8 mouse cellular contexts compared by ENCODE assay signal in the genomic region with DNA sequence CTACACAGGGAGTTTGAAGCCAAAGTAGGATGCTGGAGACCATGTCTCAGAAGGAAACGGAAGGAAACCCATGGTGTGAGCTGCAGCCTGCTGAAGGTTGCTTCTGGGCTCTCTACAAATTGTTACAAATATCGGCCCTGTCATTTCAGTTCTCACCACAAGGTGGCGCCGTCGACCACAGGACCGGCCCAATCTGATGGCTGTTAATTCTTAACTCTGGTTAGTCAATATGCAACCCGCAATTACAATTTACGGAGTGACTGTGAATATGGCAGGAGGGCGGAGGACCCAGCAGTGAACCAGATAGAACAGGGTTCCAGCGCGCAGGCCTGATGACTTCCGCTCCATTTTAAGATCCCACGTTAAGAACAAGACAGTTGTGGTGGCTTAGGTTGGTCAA.
DNase-seq lines count a peak whose midpoint lies in the region; ATAC-seq and TF ChIP-seq lines count a peak whose summit lies in the region.

No protein-coding gene starts in this region.

- intact Hi-C loops in gastrocnemius, postnatal 36 days (cut with DNase I) = no loop called here

- H3K9me3 ChIP-seq in MEL (replicated peaks; ENCODE audit: insufficient read depth, low read length) = no peaks in the 10 kb centered on the region
- H3K9me3 ChIP-seq in neural tube, embryonic 11.5 days (ENCODE audit: control insufficient read depth, low read length) = no peaks in the 10 kb centered on the region

- TF ChIP-seq EP300 in MEL (IDR thresholded peaks at IDR 0.05; ENCODE audit: low read depth in 1 of 2, low read length in 2 of 2) = no peak

- TF ChIP-seq RAD21 in MEL (IDR thresholded peaks at IDR 0.05; ENCODE audit: low read depth, low read length) = peak; percentile 75

- no peak overlapping the region for H3K9ac ChIP-seq in MEL (ENCODE audit: control insufficient read depth, low read depth, low read length, poor library complexity, severe bottlenecking)
- H3K9ac ChIP-seq in neural tube, embryonic 11.5 days (ENCODE audit: low read length) = no peak overlapping the region

- TF ChIP-seq CTCF in lung, adult 2 months (IDR thresholded peaks at IDR 0.05; ENCODE audit: insufficient read depth, low read length) = peak; percentile 76
- TF ChIP-seq CTCF in MEL (IDR thresholded peaks at IDR 0.05 in 2 of 3, conservative IDR thresholded peaks at IDR 0.05 in 1 of 3; ENCODE audit: control insufficient read depth in 1 of 3, insufficient read depth in 1 of 3, low read depth in 2 of 3, low read length in 3 of 3, poor library complexity in 1 of 3, severe bottlenecking in 1 of 3) = peak; percentile 80 to 90 (median 84)

- ATAC-seq in neural tube, embryonic 11.5 days (ENCODE audit: insufficient read depth, low FRiP score, low TSS enrichment) = no peak

- no peak for TF ChIP-seq POLR2A in lung, adult 2 months (IDR thresholded peaks at IDR 0.05; ENCODE audit: borderline replicate concordance, extremely low read depth, low read depth, low read length)
- no peak for TF ChIP-seq POLR2A in MEL (IDR thresholded peaks at IDR 0.05; ENCODE audit: control insufficient read depth in 1 of 2, insufficient read depth in 1 of 2, low read depth in 1 of 2, low read length in 2 of 2, poor library complexity in 1 of 2)

- no peak overlapping the region for H3K4me3 ChIP-seq in lung, adult 2 months (replicated peaks; ENCODE audit: extremely low read depth, low read depth, low read length)
- no peak overlapping the region for H3K4me3 ChIP-seq in MEL (ENCODE audit: control insufficient read depth in 1 of 2, insufficient read depth in 1 of 2, low read depth in 2 of 2, low read length in 2 of 2)
- H3K4me3 ChIP-seq in neural tube, embryonic 11.5 days (ENCODE audit: low read depth, low read length) = no peak overlapping the region

- WGBS in lung, adult 2 months = 36% methylated on average over 13 of the region's 13 CpGs
- 34% methylated on average over 13 of the region's 13 CpGs for WGBS in neural tube, embryonic 11.5 days

- H3K27ac ChIP-seq in MEL (ENCODE audit: control insufficient read depth, low read depth, low read length) = no peak overlapping the region
- H3K27ac ChIP-seq in neural tube, embryonic 11.5 days (ENCODE audit: low read depth, low read length) = no peak overlapping the region

- H3K36me3 ChIP-seq in MEL (ENCODE audit: control insufficient read depth in 1 of 2, insufficient read depth in 2 of 2, low read length in 2 of 2) = no peaks in the 10 kb centered on the region
- H3K36me3 ChIP-seq in neural tube, embryonic 11.5 days (ENCODE audit: control insufficient read depth, insufficient read depth, low read length) = no peaks in the 10 kb centered on the region

- H3K4me1 ChIP-seq in lung, adult 2 months (ENCODE audit: control insufficient read depth, insufficient read depth, low read length) = no peaks in the 10 kb centered on the region
- no peaks in the 10 kb centered on the region for H3K4me1 ChIP-seq in MEL (ENCODE audit: control insufficient read depth in 1 of 2, insufficient read depth in 2 of 2, low read length in 2 of 2)
- H3K4me1 ChIP-seq in neural tube, embryonic 11.5 days (ENCODE audit: control insufficient read depth, insufficient read depth, low read length) = no peaks in the 10 kb centered on the region

- no peak overlapping the region for H3K4me2 ChIP-seq in neural tube, embryonic 11.5 days (ENCODE audit: low read depth)

- no peaks in the 10 kb centered on the region for H3K79me2 ChIP-seq in MEL (ENCODE audit: control insufficient read depth, insufficient read depth, low read length, poor library complexity)

- DNase-seq in lung, adult 2 months = peak; percentile 26
- DNase-seq in lung, adult 18-20 months = no peak
- DNase-seq in MEL (ENCODE audit: low read depth, low spot score) = peak; percentile 67
- DNase-seq in cerebellum, adult 11-12 months = peak; percentile 61
- peak; percentile 33 to 45 for DNase-seq in gastrocnemius, postnatal 36 days
- DNase-seq in layer of hippocampus, postnatal 10 days (ENCODE audit: low spot score in 2 of 2) = peak; percentile 79 to 80
- peak; percentile 64 for DNase-seq in neural tube, embryonic 11.5 days (ENCODE audit: low spot score)
- DNase-seq in yolk sac, embryonic 10.5 days (ENCODE audit: low spot score) = peak; percentile 65

- no peaks in the 10 kb centered on the region for H3K27me3 ChIP-seq in MEL (ENCODE audit: control insufficient read depth in 1 of 2, insufficient read depth in 2 of 2, low read length in 2 of 2)
- H3K27me3 ChIP-seq in neural tube, embryonic 11.5 days (ENCODE audit: control insufficient read depth, insufficient read depth, low read length) = no peaks in the 10 kb centered on the region

TF ChIP-seq in MEL, 35 proteins besides CTCF, POLR2A, EP300 and RAD21:
- no peak for TF ChIP-seq POLR2AphosphoS5 (IDR thresholded peaks at IDR 0.05; ENCODE audit: borderline replicate concordance, low read depth, low read length)
- TF ChIP-seq ETS1 (IDR thresholded peaks at IDR 0.05; ENCODE audit: low read depth, low read length) = no peak
- no peak for TF ChIP-seq TBP (IDR thresholded peaks at IDR 0.05; ENCODE audit: low read depth, low read length)
- peak; percentile 65 for TF ChIP-seq SMC3 (IDR thresholded peaks at IDR 0.05; ENCODE audit: low read depth, low read length)
- no peak for TF ChIP-seq GATA1 (IDR thresholded peaks at IDR 0.05; ENCODE audit: low read depth, low read length)
- peak; percentile 34; the same call in 1 of the 2 replicates for TF ChIP-seq ZC3H11A (IDR thresholded peaks at IDR 0.05; ENCODE audit: low read depth, low read length)
- no peak for TF ChIP-seq TAL1 (IDR thresholded peaks at IDR 0.05; ENCODE audit: low read length)

Comparison
In these comparisons a context has a peak if more than half of its experiments do, and no peak if none do; other contexts are left out.
1. DNase-seq: peak in lung, adult 2 months (single experiment), MEL (single experiment), cerebellum, adult 11-12 months (single experiment), gastrocnemius, postnatal 36 days (2 of 2), layer of hippocampus, postnatal 10 days (2 of 2), neural tube, embryonic 11.5 days (single experiment) and yolk sac, embryonic 10.5 days (single experiment); none in lung, adult 18-20 months (0 of 2).